Mouse (Mus musculus) hindbrain, embryonic 15.5 days (tissue): ENCODE results near the gene Taf3. TPM values are rescaled to one million over a fixed set of nuclear protein-coding genes. Genes with fewer than 3 reads are reported as not detected.

ENCODE experiments used
- ATAC-seq: fragments of 200-750 bp; cut with Nextera tagmentation; 2 replicates; pipeline ENCODE4 v1.8.0; 2017; ENCODE audit warnings: low read depth, moderate number of reproducible peaks, moderate TSS enrichment; ENCODE audit not compliant: low FRiP score
- H3K27ac ChIP-seq: fragments of 300-500 bp; sonication (generic); replicated peaks from 2 replicates; pipeline ENCODE4 v1.5.1; 2015; ENCODE audit warnings: mild to moderate bottlenecking, inconsistent platforms
- H3K27me3 ChIP-seq: fragments of 300-500 bp; sonication (generic); 2 replicates; pipeline ENCODE4 v1.6.1; 2015; ENCODE audit warnings: control low read depth, inconsistent platforms
- H3K36me3 ChIP-seq: fragments of 300-500 bp; sonication (generic); 2 replicates; pipeline ENCODE4 v1.6.1; 2015; ENCODE audit warnings: control low read depth, inconsistent platforms
- H3K4me1 ChIP-seq: fragments of 300-500 bp; sonication (generic); replicated peaks from 2 replicates; pipeline ENCODE4 v1.6.1; 2015; ENCODE audit warnings: control low read depth, inconsistent platforms
- H3K4me2 ChIP-seq: fragments of 300-500 bp; sonication (generic); 2 replicates; pipeline ENCODE4 v1.6.1; 2015; ENCODE audit warnings: moderate library complexity, mild to moderate bottlenecking, inconsistent platforms
- H3K4me3 ChIP-seq: fragments of 300-500 bp; sonication (generic); 2 replicates; pipeline ENCODE4 v1.5.1; 2015; ENCODE audit warnings: mild to moderate bottlenecking, inconsistent platforms
- H3K9ac ChIP-seq: fragments of 300-500 bp; sonication (generic); 2 replicates; pipeline ENCODE4 v1.6.1; 2015; ENCODE audit warnings: inconsistent platforms
- H3K9me3 ChIP-seq: fragments of 300-500 bp; sonication (generic); 2 replicates; pipeline ENCODE4 v1.6.1; 2016; ENCODE audit warnings: control low read depth, inconsistent platforms
- WGBS: fragments of 180-500 bp; shearing (Covaris S2); methylation state at CpG from one replicate; pipeline ENCODE4 v1.1.7; 2015; 5-methylcytosine and 5-hydroxymethylcytosine counted together
- polyA plus RNA-seq: library from polyadenylated mRNA; unstranded; fragments of >200 nt; fragmentation: Nextera tagmentation; extraction: Ambion mirVana; gene quantifications from 2 replicates; pipeline ENCODE4 v1.2.1, GENCODE M21; 2015

Taf3 gene
- polyA plus RNA-seq, 1 experiment from 2014 or later = 13.3 TPM

DNA sequence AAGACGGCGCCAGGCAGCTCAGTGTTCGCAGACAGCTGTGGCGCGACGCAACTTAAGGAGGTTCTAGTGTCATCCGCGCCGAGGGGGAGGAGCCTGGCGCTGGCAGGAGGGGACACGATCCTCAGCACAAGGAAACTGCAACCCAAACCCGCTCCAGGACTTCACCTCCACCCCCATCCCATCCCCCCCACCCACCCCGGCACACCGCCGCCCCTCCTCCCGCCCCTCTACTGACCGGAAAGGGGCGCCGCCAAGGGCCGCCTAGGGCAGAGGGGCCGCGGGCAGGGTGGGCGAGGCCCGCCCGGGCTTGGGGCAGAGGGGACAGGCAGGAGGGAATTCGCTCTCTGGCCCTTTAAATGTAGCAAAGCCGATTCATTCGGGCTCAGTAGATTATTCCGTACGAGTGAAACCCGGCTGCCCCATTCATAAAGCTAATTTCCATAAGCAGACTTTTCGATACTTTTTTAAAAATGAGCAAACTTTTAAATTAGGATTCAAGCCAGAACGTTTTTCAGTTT, 169.8 kb downstream of the Taf3 start:
- no peak for ATAC-seq
- Histone ChIP-seq H3K4me1 (peaks cover 36% of the 10 kb centered on the region), H3K9me3 (no peaks in the 10 kb centered on the region), H3K4me3 (peak overlapping the region; percentile 35), H3K36me3 (no peaks in the 10 kb centered on the region), H3K27ac (peak overlapping the region; percentile 17; the same call in 1 of the 2 replicates), H3K9ac (no peak overlapping the region), H3K27me3 (peaks cover 36% of the 10 kb centered on the region), H3K4me2 (peak overlapping the region; percentile 62)
- under 1% methylated on average over 33 of the region's 33 CpGs for WGBS

DNA sequence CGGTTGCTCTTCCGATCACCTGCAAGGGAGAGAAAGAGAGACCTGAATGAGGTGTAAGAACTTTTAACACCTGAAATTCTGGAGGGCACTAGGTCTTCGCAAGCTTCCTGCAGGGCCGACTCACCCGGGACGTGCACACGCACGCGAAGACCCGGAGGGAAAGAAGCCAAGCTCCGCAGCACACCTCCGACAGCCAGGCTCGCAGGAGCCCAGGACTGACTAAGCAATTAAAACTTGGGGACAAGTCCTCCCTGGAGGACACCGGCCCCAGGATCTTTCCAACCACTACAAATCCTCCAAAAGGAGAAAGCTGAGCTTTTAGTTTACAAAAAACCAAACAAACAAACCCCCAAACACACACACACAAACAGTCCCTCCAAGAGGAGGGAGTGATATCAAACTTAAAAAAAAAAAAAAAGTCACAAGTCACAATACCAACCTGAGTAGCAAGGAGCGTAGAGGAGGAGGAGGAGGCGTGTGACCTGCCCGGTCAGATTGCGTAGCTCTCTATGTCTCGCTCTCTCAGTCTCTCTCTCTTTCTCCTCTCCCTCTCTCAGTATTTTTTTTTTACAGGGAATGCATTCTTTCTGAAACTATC, 170.3 kb downstream of the Taf3 start:
- H3K27ac ChIP-seq = peak overlapping the region; percentile 17; the same call in 1 of the 2 replicates
- H3K4me3 ChIP-seq = peak overlapping the region; percentile 35
- no peaks in the 10 kb centered on the region for H3K36me3 ChIP-seq
- H3K4me2 ChIP-seq = peak overlapping the region; percentile 62
- peaks cover 41% of the 10 kb centered on the region for H3K27me3 ChIP-seq
- no peak overlapping the region for H3K9ac ChIP-seq
- WGBS = 1% methylated on average over 19 of the region's 19 CpGs
- no peaks in the 10 kb centered on the region for H3K9me3 ChIP-seq
- ATAC-seq = no peak
- peaks cover 34% of the 10 kb centered on the region for H3K4me1 ChIP-seq

DNA sequence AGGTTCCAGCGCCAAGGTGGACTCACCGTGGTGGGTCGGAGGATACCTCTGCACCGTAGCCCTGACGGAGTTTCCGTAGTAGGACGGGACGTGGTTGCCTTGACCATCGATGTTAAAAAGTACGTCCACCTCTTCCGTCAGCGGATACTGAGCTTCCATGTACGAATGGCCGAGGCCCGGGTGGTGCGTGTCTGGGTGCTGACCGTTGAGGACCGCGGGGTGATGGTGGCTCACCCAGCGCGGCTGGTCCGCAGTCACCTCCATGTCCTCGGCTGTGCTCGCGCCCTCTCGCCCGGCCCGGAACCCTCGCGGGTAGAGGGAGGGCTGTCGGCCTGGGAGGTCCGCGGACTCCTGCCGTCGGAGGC, 171.1 kb downstream of the Taf3 start:
- 0 out of 2 replicates have a peak overlapping the region, but pooled peaks have one; percentile 10 for H3K9ac ChIP-seq
- no peaks in the 10 kb centered on the region for H3K36me3 ChIP-seq
- no peak overlapping the region for H3K27ac ChIP-seq
- peak overlapping the region; percentile 35 for H3K4me3 ChIP-seq
- WGBS = 2% methylated on average over 35 of the region's 35 CpGs
- no peak for ATAC-seq
- peaks cover 49% of the 10 kb centered on the region for H3K27me3 ChIP-seq
- H3K4me1 ChIP-seq = peaks cover 28% of the 10 kb centered on the region
- no peaks in the 10 kb centered on the region for H3K9me3 ChIP-seq
- H3K4me2 ChIP-seq = peak overlapping the region; percentile 62

DNA sequence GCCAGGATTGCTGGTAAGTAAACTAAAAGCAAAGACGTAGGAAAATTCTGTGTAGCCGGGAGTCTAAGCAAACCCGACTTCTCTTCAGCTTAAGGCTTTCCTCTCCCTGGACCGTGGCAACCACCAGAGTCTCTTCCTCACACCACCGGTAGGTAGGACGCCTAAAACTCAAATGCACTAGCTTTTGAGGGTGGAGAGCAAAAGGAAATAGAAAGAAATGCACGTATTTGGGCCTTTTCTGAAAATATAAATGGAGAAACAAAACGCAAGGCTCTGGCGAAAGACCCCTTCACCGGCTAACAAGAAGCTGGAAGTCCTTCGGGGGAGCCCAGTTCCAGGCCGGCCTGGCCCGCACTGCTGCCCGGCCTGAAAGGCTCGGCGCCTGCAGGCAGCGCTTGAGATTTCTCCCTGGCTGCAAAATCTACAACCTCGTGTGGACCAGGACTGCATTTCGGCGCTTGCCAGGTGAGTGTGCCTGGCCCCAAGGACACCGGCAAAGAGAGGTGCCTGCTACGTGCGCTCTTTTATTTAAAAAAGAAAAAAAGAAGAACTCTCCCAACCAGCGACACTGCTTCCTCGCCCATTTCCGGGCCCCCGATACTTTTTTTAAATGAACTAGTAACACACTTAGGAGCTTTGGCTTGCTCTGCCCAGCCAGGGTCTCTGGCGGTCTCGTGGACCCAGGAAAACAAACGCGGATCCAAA, 171.6 kb downstream of the Taf3 start:
- whole genome bisulfite sequencing = 1% methylated on average over 31 of the region's 31 CpGs
- peaks cover 24% of the 10 kb centered on the region for H3K4me1 ChIP-seq
- no peak overlapping the region for H3K9ac ChIP-seq
- H3K4me2 ChIP-seq = peak overlapping the region; percentile 62
- peak overlapping the region; percentile 35 for H3K4me3 ChIP-seq
- H3K27me3 ChIP-seq = peaks cover 53% of the 10 kb centered on the region
- no peaks in the 10 kb centered on the region for H3K36me3 ChIP-seq
- ATAC-seq = no peak
- H3K27ac ChIP-seq = no peak overlapping the region
- H3K9me3 ChIP-seq = no peaks in the 10 kb centered on the region

DNA sequence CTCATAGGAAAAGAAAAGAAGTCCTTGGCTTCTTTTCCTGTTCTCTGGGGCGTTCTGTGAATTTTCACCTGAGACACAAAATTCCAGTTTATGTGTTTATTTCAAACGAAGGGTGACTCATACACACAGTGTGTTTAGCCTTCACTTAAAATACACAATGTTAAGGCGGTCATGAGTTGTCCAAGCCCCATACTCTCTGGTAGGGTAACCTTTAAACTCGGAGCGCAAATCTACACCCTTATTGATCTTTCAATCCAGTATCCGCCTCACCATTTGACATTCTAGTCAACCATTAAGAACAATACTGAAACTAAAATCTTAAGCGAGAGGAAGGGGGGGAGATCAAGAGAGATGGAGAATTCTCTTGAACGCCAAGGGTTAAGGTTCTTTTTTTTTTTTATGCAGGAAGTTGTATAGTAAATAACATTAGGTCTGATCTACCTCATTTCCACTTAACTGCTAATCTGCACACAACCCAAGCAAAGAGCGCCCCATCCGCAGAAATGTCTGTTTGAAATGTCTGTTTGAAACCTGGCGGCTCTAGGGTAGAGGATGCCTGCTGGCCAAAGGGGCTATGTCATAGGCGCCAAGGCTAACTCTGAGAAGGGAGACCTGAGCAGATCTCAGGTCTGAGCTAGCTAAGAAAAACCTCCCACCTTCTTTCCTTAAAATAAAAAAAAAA, 172.6 kb downstream of the Taf3 start:
- no peaks in the 10 kb centered on the region for H3K9me3 ChIP-seq
- H3K36me3 ChIP-seq = no peaks in the 10 kb centered on the region
- no peak overlapping the region for H3K9ac ChIP-seq
- H3K4me2 ChIP-seq = peak overlapping the region; percentile 62; the same call in 1 of the 2 replicates
- no peak for ATAC-seq
- peak overlapping the region; percentile 35 for H3K4me3 ChIP-seq
- no peak overlapping the region for H3K27ac ChIP-seq
- WGBS = 8% methylated on average over 12 of the region's 12 CpGs
- H3K27me3 ChIP-seq = peaks cover 58% of the 10 kb centered on the region
- H3K4me1 ChIP-seq = peaks cover 16% of the 10 kb centered on the region

DNA sequence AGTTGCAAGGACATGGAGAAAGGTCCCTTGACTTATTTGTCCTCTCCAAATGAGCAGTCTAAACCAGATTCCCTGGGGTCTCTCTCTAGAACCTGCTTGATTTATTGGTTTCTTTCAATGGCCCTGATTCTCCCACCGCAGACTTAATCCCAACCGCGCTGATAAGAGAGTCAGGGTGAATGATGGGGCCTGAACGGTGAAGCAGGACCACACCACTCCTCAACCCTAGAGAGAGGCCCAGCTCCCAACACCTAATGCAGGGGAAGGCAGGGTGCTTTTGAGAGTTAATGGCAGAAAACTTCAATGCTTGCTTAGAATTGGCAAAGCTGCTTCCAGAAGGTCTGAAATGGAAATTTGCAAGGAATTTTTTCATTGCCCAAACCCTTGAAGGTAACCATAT, 173.2 kb downstream of the Taf3 start:
- H3K27me3 ChIP-seq = peaks cover 64% of the 10 kb centered on the region
- ATAC-seq = no peak
- peak overlapping the region; percentile 35; the same call in 1 of the 2 replicates for H3K4me3 ChIP-seq
- peaks cover 15% of the 10 kb centered on the region for H3K4me1 ChIP-seq
- H3K4me2 ChIP-seq = peak overlapping the region; percentile 39
- no peak overlapping the region for H3K27ac ChIP-seq
- 6% methylated on average over 4 of the region's 4 CpGs for WGBS
- H3K9ac ChIP-seq = no peak overlapping the region
- H3K36me3 ChIP-seq = no peaks in the 10 kb centered on the region
- H3K9me3 ChIP-seq = no peaks in the 10 kb centered on the region

DNA sequence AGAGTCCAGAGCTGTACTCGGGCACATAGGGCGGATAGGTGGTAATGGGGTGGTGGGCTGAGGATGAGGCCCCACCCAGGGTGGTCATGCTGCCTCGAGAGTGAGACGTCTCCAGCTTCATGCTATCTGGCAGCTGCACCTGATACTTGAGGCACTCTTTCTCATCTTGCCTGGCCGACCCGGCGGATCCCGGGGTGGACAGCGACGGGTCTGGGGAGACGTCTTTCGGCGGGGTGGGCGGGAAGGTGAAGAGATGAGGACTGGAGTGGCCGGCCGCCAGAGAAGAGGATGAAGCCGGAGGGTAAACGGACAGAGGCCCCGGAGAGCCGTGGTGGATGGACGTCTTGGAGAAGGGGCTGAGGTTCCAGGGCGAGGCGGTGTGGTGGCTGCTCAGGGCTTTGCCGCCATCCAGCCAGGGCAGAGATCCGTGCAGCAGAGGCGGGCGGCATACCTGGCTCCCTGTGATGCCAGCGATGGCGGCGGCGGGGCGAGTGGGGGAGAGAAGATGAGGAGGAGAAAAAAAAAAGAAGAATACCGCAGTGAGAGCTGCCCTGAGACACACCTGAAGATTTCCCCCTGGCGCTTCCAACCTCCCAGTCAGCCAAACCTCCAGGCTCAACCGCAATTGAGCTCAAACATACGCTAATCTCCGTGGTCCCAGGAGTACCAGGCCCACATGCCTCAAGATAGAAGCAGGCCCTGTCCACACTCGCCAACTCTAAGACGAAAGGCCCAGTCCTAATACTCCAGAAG, 173.8 kb downstream of the Taf3 start:
- no peak overlapping the region for H3K9ac ChIP-seq

DNA sequence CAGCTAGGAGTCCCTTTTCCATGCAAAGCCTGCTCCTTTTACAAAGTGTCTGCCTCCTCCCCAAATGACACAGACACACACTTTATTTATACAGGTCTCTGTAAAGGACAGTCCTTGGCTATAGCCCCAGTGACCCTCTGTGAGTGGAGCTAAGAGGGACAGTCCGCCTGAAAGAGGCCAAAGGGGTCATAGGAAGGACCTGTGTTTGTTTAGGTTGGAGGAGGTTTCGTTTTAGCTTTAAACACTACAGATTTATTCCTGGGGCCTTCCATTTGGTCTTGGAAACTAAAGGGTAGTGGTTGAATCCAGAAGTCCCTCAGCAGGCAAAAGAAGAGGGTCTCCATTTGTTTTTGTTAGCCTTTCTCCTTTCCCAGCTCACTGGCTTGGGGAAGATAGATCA, 174.6 kb downstream of the Taf3 start:
- Histone ChIP-seq H3K4me3 (no peak overlapping the region; the same call in 1 of the 2 replicates), H3K4me1 (peaks cover 12% of the 10 kb centered on the region; the same call in 1 of the 2 replicates), H3K36me3 (no peaks in the 10 kb centered on the region), H3K27ac (0 out of 2 replicates have a peak overlapping the region, but pooled peaks have one; percentile 7), H3K27me3 (peaks cover 64% of the 10 kb centered on the region), H3K9ac (no peak overlapping the region), H3K4me2 (peak overlapping the region; percentile 39), H3K9me3 (no peaks in the 10 kb centered on the region)
- ATAC-seq = no peak
- WGBS = 17% methylated on average over 2 of the region's 2 CpGs

More for the DNA sequence above, 173.8 kb downstream of the Taf3 start:
- ATAC-seq = no peak
- no peaks in the 10 kb centered on the region for H3K36me3 ChIP-seq
- peak overlapping the region; percentile 20 for H3K4me3 ChIP-seq
- no peaks in the 10 kb centered on the region for H3K9me3 ChIP-seq
- H3K4me1 ChIP-seq = peaks cover 15% of the 10 kb centered on the region
- 4% methylated on average over 39 of the region's 39 CpGs for WGBS
- 0 out of 2 replicates have a peak overlapping the region, but pooled peaks have one; percentile 7 for H3K27ac ChIP-seq
- peaks cover 66% of the 10 kb centered on the region for H3K27me3 ChIP-seq
- peak overlapping the region; percentile 39 for H3K4me2 ChIP-seq

DNA sequence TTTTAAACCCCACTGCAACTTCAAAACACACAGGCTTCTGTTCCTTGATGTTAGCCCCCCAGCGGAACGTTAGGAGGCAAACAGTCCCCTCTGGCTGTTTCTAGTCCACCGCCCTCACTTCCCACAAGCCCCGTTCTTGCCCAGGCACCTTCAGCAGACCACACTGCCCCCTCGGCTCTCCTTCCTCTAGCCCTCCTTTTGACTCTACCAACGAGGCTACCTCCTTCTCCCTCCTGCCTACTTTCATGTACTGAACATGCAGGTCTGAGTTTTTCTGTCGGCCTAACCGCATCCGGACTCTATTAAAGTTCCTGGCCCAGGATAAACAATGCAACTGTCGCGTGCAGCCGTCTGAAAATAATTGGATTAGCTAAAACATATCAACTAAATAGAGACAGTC, 175.7 kb downstream of the Taf3 start:
- peak overlapping the region; percentile 29 for H3K4me2 ChIP-seq
- peaks cover 12% of the 10 kb centered on the region; the same call in 1 of the 2 replicates for H3K4me1 ChIP-seq
- no peak overlapping the region for H3K27ac ChIP-seq
- H3K9ac ChIP-seq = no peak overlapping the region
- H3K27me3 ChIP-seq = peaks cover 62% of the 10 kb centered on the region
- 4% methylated on average over 12 of the region's 12 CpGs for WGBS
- peak overlapping the region; percentile 6; the same call in 1 of the 2 replicates for H3K4me3 ChIP-seq
- no peaks in the 10 kb centered on the region for H3K36me3 ChIP-seq
- no peaks in the 10 kb centered on the region for H3K9me3 ChIP-seq
- ATAC-seq = no peak

DNA sequence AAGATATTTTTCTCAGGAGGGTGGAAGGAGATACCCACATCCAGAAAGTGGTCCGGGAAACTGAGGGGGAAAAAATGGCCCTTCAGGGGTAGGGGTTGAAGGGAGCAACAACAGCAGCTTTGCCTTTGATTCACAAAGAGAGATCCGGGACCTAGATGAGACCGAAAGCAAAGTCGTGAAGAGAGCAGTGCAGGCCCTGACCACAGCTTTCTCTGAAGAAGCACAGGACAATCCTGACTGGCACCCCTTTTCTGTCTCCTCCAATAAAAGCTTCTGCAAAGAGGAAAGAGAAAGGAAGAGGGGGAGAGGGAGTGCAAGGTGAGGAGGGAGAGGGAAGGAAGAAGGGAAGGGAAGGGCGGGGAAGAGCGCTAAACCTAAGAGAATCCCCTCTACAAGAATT, 176.6 kb downstream of the Taf3 start:
- Histone ChIP-seq H3K4me1 (peaks cover 6% of the 10 kb centered on the region; the same call in 1 of the 2 replicates), H3K27me3 (peaks cover 62% of the 10 kb centered on the region), H3K9ac (no peak overlapping the region), H3K27ac (no peak overlapping the region), H3K36me3 (no peaks in the 10 kb centered on the region), H3K4me2 (peak overlapping the region; percentile 29; the same call in 1 of the 2 replicates), H3K4me3 (0 out of 2 replicates have a peak overlapping the region, but pooled peaks have one; percentile 1), H3K9me3 (no peaks in the 10 kb centered on the region)
- ATAC-seq = no peak
- 27% methylated on average over 6 of the region's 6 CpGs for WGBS

DNA sequence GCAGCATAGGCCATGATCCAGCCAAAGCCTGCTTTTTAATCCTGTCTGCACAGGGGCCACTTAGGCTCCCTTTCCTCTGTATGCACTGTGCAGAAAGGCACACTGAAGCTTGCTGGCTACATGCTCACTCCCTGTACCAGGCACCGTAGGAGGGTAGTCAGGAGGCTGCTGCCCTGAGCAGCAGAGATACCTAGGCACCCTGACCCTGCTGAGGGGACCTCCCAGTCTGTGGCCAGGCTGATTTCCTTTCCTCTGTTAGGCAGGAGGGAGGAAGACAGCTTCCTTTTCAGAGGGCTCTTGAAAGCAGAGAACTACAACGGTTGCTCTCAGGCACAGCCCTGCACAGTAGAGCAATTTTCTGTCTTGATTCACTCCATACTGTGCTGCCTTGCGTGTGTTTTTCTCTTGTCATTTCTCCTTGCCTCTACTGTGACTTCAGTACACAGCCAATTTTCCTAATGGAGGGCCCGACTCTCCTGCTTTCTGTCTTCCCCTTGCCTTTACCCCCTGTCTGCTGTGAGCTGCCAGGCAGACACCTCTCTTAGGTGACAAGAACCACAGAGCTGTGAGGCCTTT, 177.2 kb downstream of the Taf3 start:
- H3K27me3 ChIP-seq = peaks cover 62% of the 10 kb centered on the region
- peak overlapping the region; percentile 29 for H3K4me2 ChIP-seq
- H3K9me3 ChIP-seq = no peaks in the 10 kb centered on the region
- H3K4me1 ChIP-seq = peaks cover 5% of the 10 kb centered on the region; the same call in 1 of the 2 replicates
- no peak for ATAC-seq
- H3K36me3 ChIP-seq = no peaks in the 10 kb centered on the region
- WGBS = 31% methylated on average over 4 of the region's 4 CpGs
- H3K4me3 ChIP-seq = no peak overlapping the region
- H3K9ac ChIP-seq = no peak overlapping the region
- no peak overlapping the region for H3K27ac ChIP-seq
